Mouse (Mus musculus): ENCODE data around the gene Slc28a3. TPM values are rescaled to one million over a fixed set of nuclear protein-coding genes. Genes with fewer than 3 reads are reported as not detected.

Gene Slc28a3
- polyA plus RNA-seq, 1 experiment = 0.12 TPM

DNA sequence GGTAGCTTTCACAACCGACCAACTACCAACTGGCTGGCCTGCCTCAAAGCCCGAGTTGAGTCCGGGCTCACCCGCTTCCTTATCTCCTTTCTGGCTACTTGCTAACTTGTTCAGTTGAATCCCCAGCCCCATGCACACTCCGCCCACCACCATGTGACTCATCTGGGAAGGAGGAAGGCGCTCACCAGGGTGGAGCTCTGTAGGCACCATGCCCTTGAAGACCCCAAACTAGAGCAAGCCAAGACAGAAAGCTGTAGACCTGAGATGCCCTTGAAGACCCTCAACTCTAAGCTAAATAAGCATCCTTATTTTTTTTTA lies 72.8 kb downstream of the Slc28a3 start:
- Histone ChIP-seq H3K27ac (ENCODE audit: insufficient read depth, low read length) (no peak overlapping the region), H3K4me3 (ENCODE audit: extremely low read depth, insufficient read depth, insufficient read length) (no peak overlapping the region), H3K27me3 (ENCODE audit: control insufficient read depth, insufficient read depth, low read length) (0 out of 2 replicates have a peak, but pooled peaks cover 2% of the 10 kb centered on the region), H3K4me1 (ENCODE audit: control insufficient read depth, insufficient read depth, insufficient read length) (no peaks in the 10 kb centered on the region), H3K36me3 (ENCODE audit: control insufficient read depth, insufficient read depth, low read length) (no peaks in the 10 kb centered on the region)
- no peak for TF ChIP-seq POLR2A (IDR thresholded peaks at IDR 0.05; ENCODE audit: low read depth, low read length)
- no peak for TF ChIP-seq CTCF (IDR thresholded peaks at IDR 0.05; ENCODE audit: extremely low read depth, insufficient read depth, insufficient read length, insufficient replicate concordance)
- no peak for DNase-seq (ENCODE audit: low read depth in 1 of 2, low spot score in 2 of 2)
- WGBS = 60% methylated on average over 6 of the region's 6 CpGs

DNA sequence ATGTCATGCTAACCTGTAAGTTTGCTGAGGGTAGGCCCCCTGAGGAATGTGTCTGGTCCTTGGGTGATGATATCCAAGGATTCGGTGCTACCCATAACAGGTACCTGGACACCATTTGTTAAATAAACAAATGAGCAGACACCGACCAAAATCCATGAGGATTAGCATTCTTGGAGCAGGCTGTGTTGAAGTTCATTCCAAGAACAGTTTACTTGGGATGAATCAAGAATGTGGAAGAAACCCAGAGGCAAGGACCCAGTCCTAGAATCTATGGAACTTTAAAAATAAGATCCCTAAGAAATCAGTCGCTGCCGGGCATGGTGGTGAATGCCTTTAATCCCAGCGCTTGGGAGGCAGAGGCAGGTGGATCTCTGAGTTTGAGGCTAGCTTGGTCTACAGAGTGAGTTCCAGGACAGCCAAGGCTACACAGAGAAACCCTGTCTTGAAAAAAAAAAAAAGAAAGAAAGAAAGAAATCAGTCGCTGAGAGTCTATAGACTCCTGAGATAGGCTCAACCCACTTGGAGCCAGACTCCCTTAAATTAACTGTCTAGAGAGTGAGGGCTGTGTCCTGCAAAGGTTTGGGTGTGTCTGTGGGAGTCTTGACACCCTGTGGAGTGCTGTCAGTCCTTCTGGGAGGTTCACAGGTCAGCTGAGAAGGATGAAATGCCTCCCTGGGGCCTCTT lies 73.3 kb downstream of the Slc28a3 start:
- TF ChIP-seq CTCF (IDR thresholded peaks at IDR 0.05; ENCODE audit: extremely low read depth, insufficient read depth, insufficient read length, insufficient replicate concordance) (no peak), POLR2A (IDR thresholded peaks at IDR 0.05; ENCODE audit: low read depth, low read length) (no peak)
- no peaks in the 10 kb centered on the region for H3K36me3 ChIP-seq (ENCODE audit: control insufficient read depth, insufficient read depth, low read length)
- H3K27ac ChIP-seq (ENCODE audit: insufficient read depth, low read length) = no peak overlapping the region
- no peaks in the 10 kb centered on the region for H3K4me1 ChIP-seq (ENCODE audit: control insufficient read depth, insufficient read depth, insufficient read length)
- no peak overlapping the region for H3K4me3 ChIP-seq (ENCODE audit: extremely low read depth, insufficient read depth, insufficient read length)
- WGBS = 94% methylated on average over 6 of the region's 6 CpGs
- DNase-seq (ENCODE audit: low read depth in 1 of 2, low spot score in 2 of 2) = no peak
- H3K27me3 ChIP-seq (ENCODE audit: control insufficient read depth, insufficient read depth, low read length) = 0 out of 2 replicates have a peak, but pooled peaks cover 2% of the 10 kb centered on the region

DNA sequence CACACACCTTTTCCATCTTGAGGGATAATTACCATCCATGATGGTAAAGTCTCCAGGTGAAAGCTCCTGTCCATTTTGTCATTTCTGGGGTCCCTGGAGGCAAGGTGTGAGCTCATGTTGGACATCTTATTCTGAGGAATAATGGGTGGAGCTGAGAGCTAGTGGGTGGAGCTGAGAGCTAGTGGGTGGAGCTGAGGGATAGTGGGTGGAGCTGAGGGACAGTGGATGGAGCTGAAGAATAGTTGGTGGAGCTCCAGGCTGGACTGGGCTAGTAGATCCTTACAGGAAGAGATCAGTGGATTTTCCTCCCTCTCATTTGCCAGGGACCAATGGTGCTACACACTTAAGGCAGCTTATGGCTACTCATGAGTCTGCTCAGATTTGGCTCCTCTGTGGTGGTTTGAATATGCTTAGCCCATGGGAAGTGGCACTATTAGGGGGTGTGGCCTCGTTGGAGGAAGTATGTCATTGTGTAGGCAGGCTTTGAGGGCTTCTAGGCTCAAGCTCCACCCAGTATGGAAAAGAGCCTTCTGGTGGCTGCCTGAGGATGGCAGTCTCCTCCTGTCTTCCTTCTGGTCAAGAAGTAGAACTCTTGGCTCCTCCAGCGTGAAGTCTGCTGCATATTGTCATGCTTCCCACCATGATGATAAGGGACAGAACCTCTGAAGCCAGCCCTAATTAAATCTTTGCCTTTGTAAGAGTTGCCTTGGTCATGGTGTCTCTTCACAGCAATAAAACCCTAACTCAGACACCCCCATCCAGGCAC lies 74.0 kb downstream of the Slc28a3 start:
- Histone ChIP-seq H3K27me3 (ENCODE audit: control insufficient read depth, insufficient read depth, low read length) (0 out of 2 replicates have a peak, but pooled peaks cover 2% of the 10 kb centered on the region), H3K4me1 (ENCODE audit: control insufficient read depth, insufficient read depth, insufficient read length) (no peaks in the 10 kb centered on the region), H3K4me3 (ENCODE audit: extremely low read depth, insufficient read depth, insufficient read length) (no peak overlapping the region), H3K36me3 (ENCODE audit: control insufficient read depth, insufficient read depth, low read length) (no peaks in the 10 kb centered on the region), H3K27ac (ENCODE audit: insufficient read depth, low read length) (no peak overlapping the region)
- 84% methylated on average over 2 of the region's 2 CpGs for WGBS
- TF ChIP-seq CTCF (IDR thresholded peaks at IDR 0.05; ENCODE audit: extremely low read depth, insufficient read depth, insufficient read length, insufficient replicate concordance) = no peak
- no peak for DNase-seq (ENCODE audit: low read depth in 1 of 2, low spot score in 2 of 2)

DNA sequence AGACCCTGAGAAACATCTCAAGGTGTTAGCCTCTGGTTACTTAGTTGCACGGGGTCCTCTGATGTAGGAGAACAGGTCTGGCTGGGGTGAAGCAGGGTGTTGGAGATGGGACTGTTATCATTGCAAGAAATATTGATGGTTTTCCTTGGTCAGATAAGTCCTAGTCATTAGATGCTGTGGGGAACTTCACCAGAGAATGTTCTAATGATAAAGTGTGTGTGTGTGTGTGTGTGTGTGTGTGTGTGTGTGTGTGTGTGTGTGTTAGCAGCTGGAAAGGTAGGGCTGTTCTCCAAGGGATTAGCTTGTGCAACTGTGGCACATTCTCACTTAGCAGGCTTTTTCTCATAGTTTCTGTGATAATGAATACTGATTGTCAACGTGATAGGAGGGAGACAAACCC lies 75.4 kb downstream of the Slc28a3 start:
- H3K36me3 ChIP-seq (ENCODE audit: control insufficient read depth, insufficient read depth, low read length) = no peaks in the 10 kb centered on the region
- H3K4me1 ChIP-seq (ENCODE audit: control insufficient read depth, insufficient read depth, insufficient read length) = no peaks in the 10 kb centered on the region
- TF ChIP-seq CTCF (IDR thresholded peaks at IDR 0.05; ENCODE audit: extremely low read depth, insufficient read depth, insufficient read length, insufficient replicate concordance) (no peak), POLR2A (IDR thresholded peaks at IDR 0.05; ENCODE audit: low read depth, low read length) (no peak)
- no peak overlapping the region for H3K27ac ChIP-seq (ENCODE audit: insufficient read depth, low read length)
- 74% methylated on average over 2 of the region's 2 CpGs for WGBS
- H3K4me3 ChIP-seq (ENCODE audit: extremely low read depth, insufficient read depth, insufficient read length) = no peak overlapping the region
- DNase-seq (ENCODE audit: low read depth in 1 of 2, low spot score in 2 of 2) = no peak
- 0 out of 2 replicates have a peak, but pooled peaks cover 2% of the 10 kb centered on the region for H3K27me3 ChIP-seq (ENCODE audit: control insufficient read depth, insufficient read depth, low read length)

DNA sequence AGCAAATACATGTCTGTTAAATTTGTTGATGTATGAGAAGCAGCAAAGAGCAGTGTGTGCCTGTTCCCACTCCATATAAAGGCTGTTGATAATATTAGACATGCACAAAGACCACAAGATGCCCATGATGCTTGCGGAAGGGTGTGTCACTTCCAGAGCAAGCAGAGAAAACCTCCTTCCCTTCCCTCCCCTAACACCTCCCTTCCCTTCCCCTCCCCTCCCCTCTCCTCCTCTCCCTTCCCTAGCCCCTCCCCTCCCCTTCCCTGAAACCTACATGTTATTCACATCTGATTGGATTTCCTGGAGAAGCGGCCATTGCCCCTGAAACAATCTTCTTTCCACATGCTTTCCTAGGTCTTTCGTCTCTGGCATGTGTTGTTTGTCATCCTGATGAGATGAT lies 75.8 kb downstream of the Slc28a3 start:
- no peak for DNase-seq (ENCODE audit: low read depth in 1 of 2, low spot score in 2 of 2)
- Histone ChIP-seq H3K4me1 (ENCODE audit: control insufficient read depth, insufficient read depth, insufficient read length) (no peaks in the 10 kb centered on the region), H3K36me3 (ENCODE audit: control insufficient read depth, insufficient read depth, low read length) (no peaks in the 10 kb centered on the region), H3K27me3 (ENCODE audit: control insufficient read depth, insufficient read depth, low read length) (0 out of 2 replicates have a peak, but pooled peaks cover 2% of the 10 kb centered on the region), H3K4me3 (ENCODE audit: extremely low read depth, insufficient read depth, insufficient read length) (no peak overlapping the region), H3K27ac (ENCODE audit: insufficient read depth, low read length) (no peak overlapping the region)
- WGBS = 76% methylated on average over 3 of the region's 3 CpGs
- TF ChIP-seq CTCF (IDR thresholded peaks at IDR 0.05; ENCODE audit: extremely low read depth, insufficient read depth, insufficient read length, insufficient replicate concordance) (no peak), POLR2A (IDR thresholded peaks at IDR 0.05; ENCODE audit: low read depth, low read length) (no peak)

DNA sequence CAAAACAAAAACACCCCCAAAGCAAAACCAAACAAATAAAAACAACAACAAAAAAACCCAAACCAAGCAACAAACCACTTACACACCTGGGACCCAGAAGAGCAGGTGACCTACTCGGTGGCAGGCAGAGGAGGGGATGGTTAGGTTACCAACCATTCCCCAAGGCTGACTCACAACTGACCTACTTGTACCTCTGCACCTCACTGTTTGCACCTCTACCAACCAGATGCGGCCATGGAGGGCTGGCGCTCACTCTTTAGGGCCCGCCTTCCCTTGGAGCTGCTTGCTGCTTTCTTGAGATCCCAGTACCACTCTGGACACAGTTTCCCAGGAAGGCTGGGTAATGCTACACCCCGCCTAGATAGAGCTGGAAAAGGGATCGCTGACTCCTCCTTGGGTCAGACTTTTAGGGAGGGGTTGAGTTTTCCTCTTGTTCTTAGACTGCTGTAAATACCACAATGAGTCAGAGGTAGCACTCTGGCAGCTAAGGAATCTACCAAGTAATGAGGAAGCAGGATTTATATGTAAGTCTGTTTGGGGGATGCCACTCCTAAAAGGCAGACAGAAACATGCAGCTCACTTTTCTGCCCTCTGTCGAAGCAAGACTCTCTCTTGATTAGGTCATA lies 76.3 kb downstream of the Slc28a3 start:
- DNase-seq (ENCODE audit: low read depth in 1 of 2, low spot score in 2 of 2) = no peak
- no peaks in the 10 kb centered on the region for H3K36me3 ChIP-seq (ENCODE audit: control insufficient read depth, insufficient read depth, low read length)
- WGBS = 72% methylated on average over 7 of the region's 7 CpGs
- H3K4me3 ChIP-seq (ENCODE audit: extremely low read depth, insufficient read depth, insufficient read length) = no peak overlapping the region
- TF ChIP-seq CTCF (IDR thresholded peaks at IDR 0.05; ENCODE audit: extremely low read depth, insufficient read depth, insufficient read length, insufficient replicate concordance) (no peak), POLR2A (IDR thresholded peaks at IDR 0.05; ENCODE audit: low read depth, low read length) (no peak)
- no peaks in the 10 kb centered on the region for H3K4me1 ChIP-seq (ENCODE audit: control insufficient read depth, insufficient read depth, insufficient read length)
- H3K27me3 ChIP-seq (ENCODE audit: control insufficient read depth, insufficient read depth, low read length) = 0 out of 2 replicates have a peak, but pooled peaks cover 2% of the 10 kb centered on the region
- H3K27ac ChIP-seq (ENCODE audit: insufficient read depth, low read length) = no peak overlapping the region
